Mouse (Mus musculus): ENCODE measurements around the gene Ncam1. TPM values are rescaled to one million over a fixed set of nuclear protein-coding genes. Genes with fewer than 3 reads are reported as not detected.

The Ncam1 gene
- polyA plus RNA-seq, 1 experiment from 2014 or later, result 370 TPM

- no peak for ATAC-seq (replicated peaks)
- Histone ChIP-seq H3K27ac (replicated peaks) (no peak overlapping the region), H3K4me1 (peaks cover 33% of the 10 kb centered on the region), H3K4me3 (no peak overlapping the region), H3K9me3 (no peaks in the 10 kb centered on the region), H3K4me2 (replicated peaks) (no peak overlapping the region), H3K36me3 (peaks cover 6% of the 10 kb centered on the region; the same call in 1 of the 2 replicates), H3K27me3 (no peaks in the 10 kb centered on the region), H3K9ac (replicated peaks) (no peak overlapping the region)
- WGBS, result 53% methylated on average over 7 of the region's 7 CpGs
Observed at GRCm38 (mm10) chr9:49531257-49531656, 267.5 kb downstream of the Ncam1 start.

GRCm38 (mm10) chr9:49530739-49531138 lies 268.0 kb downstream of the Ncam1 start:
- peaks cover 6% of the 10 kb centered on the region; the same call in 1 of the 2 replicates for H3K36me3 ChIP-seq
- H3K4me2 ChIP-seq (replicated peaks), result no peak overlapping the region
- no peaks in the 10 kb centered on the region for H3K9me3 ChIP-seq
- H3K9ac ChIP-seq (replicated peaks), result no peak overlapping the region
- WGBS, result 72% methylated on average over 4 of the region's 4 CpGs
- no peaks in the 10 kb centered on the region for H3K27me3 ChIP-seq
- no peak for ATAC-seq (replicated peaks)
- H3K4me1 ChIP-seq, result peaks cover 28% of the 10 kb centered on the region
- no peak overlapping the region for H3K4me3 ChIP-seq
- H3K27ac ChIP-seq (replicated peaks), result no peak overlapping the region

- Histone ChIP-seq H3K4me3 (no peak overlapping the region), H3K4me2 (replicated peaks) (no peak overlapping the region), H3K4me1 (peaks cover 22% of the 10 kb centered on the region), H3K9me3 (no peaks in the 10 kb centered on the region), H3K9ac (replicated peaks) (no peak overlapping the region), H3K36me3 (peaks cover 6% of the 10 kb centered on the region; the same call in 1 of the 2 replicates), H3K27ac (replicated peaks) (no peak overlapping the region), H3K27me3 (no peaks in the 10 kb centered on the region)
- WGBS, result 66% methylated on average over 8 of the region's 8 CpGs
- no peak for ATAC-seq (replicated peaks)
Observed at GRCm38 (mm10) chr9:49529366-49529959, 269.3 kb downstream of the Ncam1 start.

- no peak overlapping the region for H3K27ac ChIP-seq (replicated peaks)
- peaks cover 17% of the 10 kb centered on the region for H3K4me1 ChIP-seq
- no peaks in the 10 kb centered on the region for H3K9me3 ChIP-seq
- no peak overlapping the region for H3K9ac ChIP-seq (replicated peaks)
- ATAC-seq (replicated peaks), result no peak
- no peak overlapping the region for H3K4me2 ChIP-seq (replicated peaks)
- H3K36me3 ChIP-seq, result peaks cover 6% of the 10 kb centered on the region; the same call in 1 of the 2 replicates
- H3K4me3 ChIP-seq, result no peak overlapping the region
- no peaks in the 10 kb centered on the region for H3K27me3 ChIP-seq
- WGBS, result 45% methylated on average over 10 of the region's 10 CpGs
Observed at GRCm38 (mm10) chr9:49528943-49529342, 269.8 kb downstream of the Ncam1 start.

GRCm38 (mm10) chr9:49528026-49528425 lies 270.7 kb downstream of the Ncam1 start:
- no peak for ATAC-seq (replicated peaks)
- H3K27me3 ChIP-seq, result no peaks in the 10 kb centered on the region
- no peak overlapping the region for H3K4me2 ChIP-seq (replicated peaks)
- H3K4me1 ChIP-seq, result peaks cover 16% of the 10 kb centered on the region
- no peak overlapping the region for H3K4me3 ChIP-seq
- no peaks in the 10 kb centered on the region for H3K9me3 ChIP-seq
- no peak overlapping the region for H3K27ac ChIP-seq (replicated peaks)
- no peak overlapping the region for H3K9ac ChIP-seq (replicated peaks)
- peaks cover 7% of the 10 kb centered on the region for H3K36me3 ChIP-seq
- 44% methylated on average over 5 of the region's 5 CpGs for WGBS

GRCm38 (mm10) chr9:49527340-49527739 lies 271.4 kb downstream of the Ncam1 start:
- H3K9ac ChIP-seq (replicated peaks), result no peak overlapping the region
- H3K27me3 ChIP-seq, result no peaks in the 10 kb centered on the region
- H3K36me3 ChIP-seq, result peaks cover 14% of the 10 kb centered on the region
- H3K4me3 ChIP-seq, result no peak overlapping the region
- H3K27ac ChIP-seq (replicated peaks), result no peak overlapping the region; the same call in 1 of the 2 replicates
- no peak for ATAC-seq (replicated peaks)
- 39% methylated on average over 8 of the region's 8 CpGs for WGBS
- no peaks in the 10 kb centered on the region for H3K9me3 ChIP-seq
- H3K4me2 ChIP-seq (replicated peaks), result no peak overlapping the region
- peaks cover 16% of the 10 kb centered on the region for H3K4me1 ChIP-seq

GRCm38 (mm10) chr9:49524721-49525120 lies 274.0 kb downstream of the Ncam1 start:
- no peak overlapping the region for H3K4me3 ChIP-seq
- H3K9me3 ChIP-seq, result no peaks in the 10 kb centered on the region
- H3K27me3 ChIP-seq, result no peaks in the 10 kb centered on the region
- ATAC-seq (replicated peaks), result no peak
- H3K36me3 ChIP-seq, result peaks cover 19% of the 10 kb centered on the region
- no peak overlapping the region for H3K4me2 ChIP-seq (replicated peaks)
- no peak overlapping the region for H3K27ac ChIP-seq (replicated peaks)
- no peak overlapping the region for H3K9ac ChIP-seq (replicated peaks)
- 85% methylated on average over 9 of the region's 9 CpGs for WGBS
- peaks cover 14% of the 10 kb centered on the region for H3K4me1 ChIP-seq

- peaks cover 26% of the 10 kb centered on the region for H3K36me3 ChIP-seq
- no peak overlapping the region for H3K4me2 ChIP-seq (replicated peaks)
- WGBS, result 92% methylated on average over 9 of the region's 9 CpGs
- H3K27ac ChIP-seq (replicated peaks), result no peak overlapping the region
- no peaks in the 10 kb centered on the region for H3K9me3 ChIP-seq
- no peaks in the 10 kb centered on the region for H3K27me3 ChIP-seq
- no peak overlapping the region for H3K4me3 ChIP-seq
- ATAC-seq (replicated peaks), result no peak
- peaks cover 8% of the 10 kb centered on the region for H3K4me1 ChIP-seq
- no peak overlapping the region for H3K9ac ChIP-seq (replicated peaks)
Observed at GRCm38 (mm10) chr9:49523881-49524280, 274.8 kb downstream of the Ncam1 start.

- H3K4me3 ChIP-seq, result no peak overlapping the region
- ATAC-seq (replicated peaks), result no peak
- H3K9ac ChIP-seq (replicated peaks), result no peak overlapping the region
- no peaks in the 10 kb centered on the region for H3K27me3 ChIP-seq
- H3K27ac ChIP-seq (replicated peaks), result no peak overlapping the region
- no peaks in the 10 kb centered on the region for H3K4me1 ChIP-seq
- peaks cover 44% of the 10 kb centered on the region for H3K36me3 ChIP-seq
- 76% methylated on average over 2 of the region's 2 CpGs for WGBS
- no peaks in the 10 kb centered on the region for H3K9me3 ChIP-seq
- H3K4me2 ChIP-seq (replicated peaks), result no peak overlapping the region
Observed at GRCm38 (mm10) chr9:49514306-49514705, 284.4 kb downstream of the Ncam1 start.

- Histone ChIP-seq H3K9ac (replicated peaks) (no peak overlapping the region), H3K9me3 (no peaks in the 10 kb centered on the region), H3K27me3 (no peaks in the 10 kb centered on the region), H3K27ac (replicated peaks) (no peak overlapping the region), H3K4me3 (no peak overlapping the region), H3K36me3 (peaks cover 64% of the 10 kb centered on the region), H3K4me1 (no peaks in the 10 kb centered on the region), H3K4me2 (replicated peaks) (no peak overlapping the region)
- ATAC-seq (replicated peaks), result no peak
- 96% methylated on average over 4 of the region's 4 CpGs for WGBS
Observed at GRCm38 (mm10) chr9:49510666-49511065, 288.1 kb downstream of the Ncam1 start.

GRCm38 (mm10) chr9:49509628-49510027 lies 289.1 kb downstream of the Ncam1 start:
- 91% methylated on average over 8 of the region's 8 CpGs for WGBS
- Histone ChIP-seq H3K9me3 (no peaks in the 10 kb centered on the region), H3K27ac (replicated peaks) (no peak overlapping the region), H3K4me1 (0 out of 2 replicates have a peak, but pooled peaks cover 4% of the 10 kb centered on the region), H3K27me3 (no peaks in the 10 kb centered on the region), H3K4me2 (replicated peaks) (no peak overlapping the region), H3K36me3 (peaks cover 61% of the 10 kb centered on the region), H3K9ac (replicated peaks) (no peak overlapping the region), H3K4me3 (no peak overlapping the region)
- ATAC-seq (replicated peaks), result no peak

- Histone ChIP-seq H3K4me3 (no peak overlapping the region), H3K4me1 (0 out of 2 replicates have a peak, but pooled peaks cover 4% of the 10 kb centered on the region), H3K4me2 (replicated peaks) (no peak overlapping the region), H3K27me3 (no peaks in the 10 kb centered on the region), H3K36me3 (peaks cover 65% of the 10 kb centered on the region), H3K9me3 (no peaks in the 10 kb centered on the region), H3K9ac (replicated peaks) (no peak overlapping the region), H3K27ac (replicated peaks) (no peak overlapping the region)
- ATAC-seq (replicated peaks), result no peak
- 95% methylated on average over 3 of the region's 3 CpGs for WGBS
Observed at GRCm38 (mm10) chr9:49509094-49509493, 289.6 kb downstream of the Ncam1 start.

Data from forebrain, embryonic 15.5 days (tissue).